Mouse (Mus musculus): Measurements from ENCODE around the gene Opcml. TPM values are rescaled to one million over a fixed set of nuclear protein-coding genes. Genes with fewer than 3 reads are reported as not detected.

Gene Opcml
- polyA plus RNA-seq, 1 experiment: 1.3 TPM

GRCm38 (mm10) chr9:28490410-28490809 is 699.8 kb downstream of the Opcml start:
- Histone ChIP-seq H3K27ac (ENCODE audit: control insufficient read depth, insufficient read depth, low read depth, low read length, poor library complexity) (no peak overlapping the region), H3K4me3 (replicated peaks; ENCODE audit: control insufficient read depth, low read depth, low read length) (no peak overlapping the region), H3K4me1 (ENCODE audit: control insufficient read depth, insufficient read depth, low read length) (no peaks in the 10 kb centered on the region)
- TF ChIP-seq POLR2A (IDR thresholded peaks at IDR 0.05; ENCODE audit: borderline replicate concordance, control insufficient read depth, low read depth, low read length) (no peak), CTCF (IDR thresholded peaks at IDR 0.05; ENCODE audit: control insufficient read depth, insufficient read depth, low read length) (no peak)
- 80% methylated on average over 3 of the region's 3 CpGs for WGBS

- H3K4me3 ChIP-seq (replicated peaks; ENCODE audit: control insufficient read depth, low read depth, low read length): no peak overlapping the region
- H3K27ac ChIP-seq (ENCODE audit: control insufficient read depth, insufficient read depth, low read depth, low read length, poor library complexity): no peak overlapping the region
- TF ChIP-seq POLR2A (IDR thresholded peaks at IDR 0.05; ENCODE audit: borderline replicate concordance, control insufficient read depth, low read depth, low read length) (no peak), CTCF (IDR thresholded peaks at IDR 0.05; ENCODE audit: control insufficient read depth, insufficient read depth, low read length) (no peak)
- WGBS: 77% methylated on average over 12 of the region's 12 CpGs
- H3K4me1 ChIP-seq (ENCODE audit: control insufficient read depth, insufficient read depth, low read length): no peaks in the 10 kb centered on the region
Measured at GRCm38 (mm10) chr9:28499841-28500794, 709.5 kb downstream of the Opcml start.

- H3K4me1 ChIP-seq (ENCODE audit: control insufficient read depth, insufficient read depth, low read length): no peaks in the 10 kb centered on the region
- no peak for TF ChIP-seq POLR2A (IDR thresholded peaks at IDR 0.05; ENCODE audit: borderline replicate concordance, control insufficient read depth, low read depth, low read length)
- TF ChIP-seq CTCF (IDR thresholded peaks at IDR 0.05; ENCODE audit: control insufficient read depth, insufficient read depth, low read length): no peak
- no peak overlapping the region for H3K27ac ChIP-seq (ENCODE audit: control insufficient read depth, insufficient read depth, low read depth, low read length, poor library complexity)
- 80% methylated on average over 3 of the region's 3 CpGs for WGBS
- H3K4me3 ChIP-seq (replicated peaks; ENCODE audit: control insufficient read depth, low read depth, low read length): no peak overlapping the region
Measured at GRCm38 (mm10) chr9:28513905-28514304, 723.3 kb downstream of the Opcml start.

- no peak for TF ChIP-seq CTCF (IDR thresholded peaks at IDR 0.05; ENCODE audit: control insufficient read depth, insufficient read depth, low read length)
- no peak for TF ChIP-seq POLR2A (IDR thresholded peaks at IDR 0.05; ENCODE audit: borderline replicate concordance, control insufficient read depth, low read depth, low read length)
- WGBS: 90% methylated on average over 1 of the region's 1 CpGs
Measured at GRCm38 (mm10) chr9:28533191-28533590, 742.6 kb downstream of the Opcml start.

GRCm38 (mm10) chr9:28535006-28535405 is 744.4 kb downstream of the Opcml start:
- Histone ChIP-seq H3K4me1 (ENCODE audit: control insufficient read depth, insufficient read depth, low read length) (no peaks in the 10 kb centered on the region), H3K4me3 (replicated peaks; ENCODE audit: control insufficient read depth, low read depth, low read length) (no peak overlapping the region), H3K27ac (ENCODE audit: control insufficient read depth, insufficient read depth, low read depth, low read length, poor library complexity) (no peak overlapping the region)
- TF ChIP-seq POLR2A (IDR thresholded peaks at IDR 0.05; ENCODE audit: borderline replicate concordance, control insufficient read depth, low read depth, low read length): no peak
- TF ChIP-seq CTCF (IDR thresholded peaks at IDR 0.05; ENCODE audit: control insufficient read depth, insufficient read depth, low read length): no peak
- WGBS: 76% methylated on average over 4 of the region's 4 CpGs

More at GRCm38 (mm10) chr9:28533191-28533590, 742.6 kb downstream of the Opcml start:
- no peaks in the 10 kb centered on the region for H3K4me1 ChIP-seq (ENCODE audit: control insufficient read depth, insufficient read depth, low read length)
- no peak overlapping the region for H3K27ac ChIP-seq (ENCODE audit: control insufficient read depth, insufficient read depth, low read depth, low read length, poor library complexity)
- no peak overlapping the region for H3K4me3 ChIP-seq (replicated peaks; ENCODE audit: control insufficient read depth, low read depth, low read length)

- 18% methylated on average over 4 of the region's 4 CpGs for WGBS
- Histone ChIP-seq H3K4me1 (ENCODE audit: control insufficient read depth, insufficient read depth, low read length) (no peaks in the 10 kb centered on the region), H3K27ac (ENCODE audit: control insufficient read depth, insufficient read depth, low read depth, low read length, poor library complexity) (no peak overlapping the region), H3K4me3 (replicated peaks; ENCODE audit: control insufficient read depth, low read depth, low read length) (no peak overlapping the region)
- TF ChIP-seq CTCF (IDR thresholded peaks at IDR 0.05; ENCODE audit: control insufficient read depth, insufficient read depth, low read length): no peak
- TF ChIP-seq POLR2A (IDR thresholded peaks at IDR 0.05; ENCODE audit: borderline replicate concordance, control insufficient read depth, low read depth, low read length): no peak
Measured at GRCm38 (mm10) chr9:28536637-28537036, 746.1 kb downstream of the Opcml start.

- Histone ChIP-seq H3K27ac (ENCODE audit: control insufficient read depth, insufficient read depth, low read depth, low read length, poor library complexity) (no peak overlapping the region), H3K4me3 (replicated peaks; ENCODE audit: control insufficient read depth, low read depth, low read length) (no peak overlapping the region), H3K4me1 (ENCODE audit: control insufficient read depth, insufficient read depth, low read length) (no peaks in the 10 kb centered on the region)
- WGBS: 84% methylated on average over 9 of the region's 9 CpGs
- TF ChIP-seq POLR2A (IDR thresholded peaks at IDR 0.05; ENCODE audit: borderline replicate concordance, control insufficient read depth, low read depth, low read length): no peak
- TF ChIP-seq CTCF (IDR thresholded peaks at IDR 0.05; ENCODE audit: control insufficient read depth, insufficient read depth, low read length): no peak
Measured at GRCm38 (mm10) chr9:28548189-28548588, 757.6 kb downstream of the Opcml start.

- TF ChIP-seq CTCF (IDR thresholded peaks at IDR 0.05; ENCODE audit: control insufficient read depth, insufficient read depth, low read length) (no peak), POLR2A (IDR thresholded peaks at IDR 0.05; ENCODE audit: borderline replicate concordance, control insufficient read depth, low read depth, low read length) (no peak)
- Histone ChIP-seq H3K4me3 (replicated peaks; ENCODE audit: control insufficient read depth, low read depth, low read length) (no peak overlapping the region), H3K27ac (ENCODE audit: control insufficient read depth, insufficient read depth, low read depth, low read length, poor library complexity) (no peak overlapping the region), H3K4me1 (ENCODE audit: control insufficient read depth, insufficient read depth, low read length) (no peaks in the 10 kb centered on the region)
- 71% methylated on average over 1 of the region's 1 CpGs for WGBS
Measured at GRCm38 (mm10) chr9:28552387-28553182, 762.0 kb downstream of the Opcml start.
